Mouse (Mus musculus): Measurements from ENCODE around the gene Cntn5. TPM values are rescaled to one million over a fixed set of nuclear protein-coding genes. Genes with fewer than 3 reads are reported as not detected.
A peak's percentile ranks its signal among the peaks of the same experiment; 100 is the strongest.

The Cntn5 gene
- polyA plus RNA-seq, 1 experiment from 2014 or later: 2.3 TPM

GRCm38 (mm10) chr9:10186063-10186462 is 718.5 kb downstream of the Cntn5 start:
- Histone ChIP-seq H3K4me3 (ENCODE audit: low read depth, low read length) (no peak overlapping the region), H3K9ac (ENCODE audit: low read depth, low read length) (no peak overlapping the region), H3K27ac (replicated peaks; ENCODE audit: low read depth, low read length) (no peak overlapping the region), H3K4me1 (ENCODE audit: control insufficient read depth, insufficient read depth, low read length) (no peaks in the 10 kb centered on the region), H3K9me3 (ENCODE audit: control insufficient read depth, low read length) (no peaks in the 10 kb centered on the region), H3K27me3 (replicated peaks; ENCODE audit: control insufficient read depth, insufficient read depth, low read length) (no peaks in the 10 kb centered on the region), H3K36me3 (ENCODE audit: control insufficient read depth, insufficient read depth, low read length) (no peaks in the 10 kb centered on the region), H3K4me2 (ENCODE audit: low read depth, low read length) (no peak overlapping the region)
- DNase-seq (ENCODE audit: low spot score) (peak; percentile 30), ATAC-seq (ENCODE audit: low read depth) (no peak)

GRCm38 (mm10) chr9:10170526-10170925 is 734.0 kb downstream of the Cntn5 start:
- H3K4me1 ChIP-seq (ENCODE audit: control insufficient read depth, insufficient read depth, low read length): no peaks in the 10 kb centered on the region
- 90% methylated on average over 3 of the region's 3 CpGs for WGBS
- no peaks in the 10 kb centered on the region for H3K27me3 ChIP-seq (replicated peaks; ENCODE audit: control insufficient read depth, insufficient read depth, low read length)
- no peak for ATAC-seq (ENCODE audit: low read depth)
- no peak overlapping the region for H3K4me3 ChIP-seq (ENCODE audit: low read depth, low read length)
- no peak for DNase-seq (ENCODE audit: low spot score)
- H3K9ac ChIP-seq (ENCODE audit: low read depth, low read length): no peak overlapping the region
- H3K27ac ChIP-seq (replicated peaks; ENCODE audit: low read depth, low read length): no peak overlapping the region
- H3K4me2 ChIP-seq (ENCODE audit: low read depth, low read length): no peak overlapping the region
- H3K36me3 ChIP-seq (ENCODE audit: control insufficient read depth, insufficient read depth, low read length): no peaks in the 10 kb centered on the region
- H3K9me3 ChIP-seq (ENCODE audit: control insufficient read depth, low read length): no peaks in the 10 kb centered on the region

- Histone ChIP-seq H3K9me3 (ENCODE audit: control insufficient read depth, low read length) (no peaks in the 10 kb centered on the region), H3K27ac (replicated peaks; ENCODE audit: low read depth, low read length) (no peak overlapping the region), H3K27me3 (replicated peaks; ENCODE audit: control insufficient read depth, insufficient read depth, low read length) (no peaks in the 10 kb centered on the region), H3K4me1 (ENCODE audit: control insufficient read depth, insufficient read depth, low read length) (no peaks in the 10 kb centered on the region), H3K36me3 (ENCODE audit: control insufficient read depth, insufficient read depth, low read length) (no peaks in the 10 kb centered on the region), H3K4me3 (ENCODE audit: low read depth, low read length) (no peak overlapping the region), H3K4me2 (ENCODE audit: low read depth, low read length) (no peak overlapping the region), H3K9ac (ENCODE audit: low read depth, low read length) (no peak overlapping the region)
- WGBS: 77% methylated on average over 1 of the region's 1 CpGs
- ATAC-seq (ENCODE audit: low read depth) (no peak), DNase-seq (ENCODE audit: low spot score) (peak; percentile 16)
Observed at GRCm38 (mm10) chr9:10121350-10122057, 783.1 kb downstream of the Cntn5 start.

GRCm38 (mm10) chr9:10116581-10116980 is 788.0 kb downstream of the Cntn5 start:
- Histone ChIP-seq H3K36me3 (ENCODE audit: control insufficient read depth, insufficient read depth, low read length) (no peaks in the 10 kb centered on the region), H3K9me3 (ENCODE audit: control insufficient read depth, low read length) (no peaks in the 10 kb centered on the region), H3K4me2 (ENCODE audit: low read depth, low read length) (no peak overlapping the region), H3K27me3 (replicated peaks; ENCODE audit: control insufficient read depth, insufficient read depth, low read length) (no peaks in the 10 kb centered on the region), H3K27ac (replicated peaks; ENCODE audit: low read depth, low read length) (no peak overlapping the region), H3K4me1 (ENCODE audit: control insufficient read depth, insufficient read depth, low read length) (no peaks in the 10 kb centered on the region), H3K4me3 (ENCODE audit: low read depth, low read length) (no peak overlapping the region), H3K9ac (ENCODE audit: low read depth, low read length) (no peak overlapping the region)
- ATAC-seq (ENCODE audit: low read depth) (no peak), DNase-seq (ENCODE audit: low spot score) (no peak)
- 74% methylated on average over 1 of the region's 1 CpGs for WGBS

GRCm38 (mm10) chr9:10109156-10109555 is 795.4 kb downstream of the Cntn5 start:
- Histone ChIP-seq H3K9ac (ENCODE audit: low read depth, low read length) (no peak overlapping the region), H3K4me1 (ENCODE audit: control insufficient read depth, insufficient read depth, low read length) (no peaks in the 10 kb centered on the region), H3K4me2 (ENCODE audit: low read depth, low read length) (no peak overlapping the region), H3K9me3 (ENCODE audit: control insufficient read depth, low read length) (no peaks in the 10 kb centered on the region), H3K4me3 (ENCODE audit: low read depth, low read length) (no peak overlapping the region), H3K27ac (replicated peaks; ENCODE audit: low read depth, low read length) (no peak overlapping the region), H3K36me3 (ENCODE audit: control insufficient read depth, insufficient read depth, low read length) (no peaks in the 10 kb centered on the region), H3K27me3 (replicated peaks; ENCODE audit: control insufficient read depth, insufficient read depth, low read length) (no peaks in the 10 kb centered on the region)
- WGBS: 88% methylated on average over 1 of the region's 1 CpGs
- ATAC-seq (ENCODE audit: low read depth) (no peak), DNase-seq (ENCODE audit: low spot score) (no peak)

GRCm38 (mm10) chr9:10107861-10108260 is 796.7 kb downstream of the Cntn5 start:
- no peak for ATAC-seq (ENCODE audit: low read depth)
- Histone ChIP-seq H3K9ac (ENCODE audit: low read depth, low read length) (no peak overlapping the region), H3K27me3 (replicated peaks; ENCODE audit: control insufficient read depth, insufficient read depth, low read length) (no peaks in the 10 kb centered on the region), H3K36me3 (ENCODE audit: control insufficient read depth, insufficient read depth, low read length) (no peaks in the 10 kb centered on the region), H3K4me1 (ENCODE audit: control insufficient read depth, insufficient read depth, low read length) (no peaks in the 10 kb centered on the region), H3K4me2 (ENCODE audit: low read depth, low read length) (no peak overlapping the region), H3K4me3 (ENCODE audit: low read depth, low read length) (no peak overlapping the region), H3K9me3 (ENCODE audit: control insufficient read depth, low read length) (no peaks in the 10 kb centered on the region), H3K27ac (replicated peaks; ENCODE audit: low read depth, low read length) (no peak overlapping the region)
- DNase-seq (ENCODE audit: low spot score): no peak
- WGBS: 72% methylated on average over 4 of the region's 4 CpGs

GRCm38 (mm10) chr9:10101812-10102440 is 802.6 kb downstream of the Cntn5 start:
- WGBS: 50% methylated on average over 5 of the region's 5 CpGs
- no peaks in the 10 kb centered on the region for H3K9me3 ChIP-seq (ENCODE audit: control insufficient read depth, low read length)
- ATAC-seq (ENCODE audit: low read depth) (no peak), DNase-seq (ENCODE audit: low spot score) (peak; percentile 5)
- no peak overlapping the region for H3K27ac ChIP-seq (replicated peaks; ENCODE audit: low read depth, low read length)
- no peak overlapping the region for H3K4me2 ChIP-seq (ENCODE audit: low read depth, low read length)
- no peak overlapping the region for H3K9ac ChIP-seq (ENCODE audit: low read depth, low read length)
- H3K4me3 ChIP-seq (ENCODE audit: low read depth, low read length): no peak overlapping the region
- H3K27me3 ChIP-seq (replicated peaks; ENCODE audit: control insufficient read depth, insufficient read depth, low read length): no peaks in the 10 kb centered on the region
- no peaks in the 10 kb centered on the region for H3K36me3 ChIP-seq (ENCODE audit: control insufficient read depth, insufficient read depth, low read length)
- no peaks in the 10 kb centered on the region for H3K4me1 ChIP-seq (ENCODE audit: control insufficient read depth, insufficient read depth, low read length)

- no peaks in the 10 kb centered on the region for H3K36me3 ChIP-seq (ENCODE audit: control insufficient read depth, insufficient read depth, low read length)
- H3K27me3 ChIP-seq (replicated peaks; ENCODE audit: control insufficient read depth, insufficient read depth, low read length): no peaks in the 10 kb centered on the region
- ATAC-seq (ENCODE audit: low read depth): no peak
- H3K27ac ChIP-seq (replicated peaks; ENCODE audit: low read depth, low read length): no peak overlapping the region
- H3K9ac ChIP-seq (ENCODE audit: low read depth, low read length): no peak overlapping the region
- no peaks in the 10 kb centered on the region for H3K9me3 ChIP-seq (ENCODE audit: control insufficient read depth, low read length)
- H3K4me1 ChIP-seq (ENCODE audit: control insufficient read depth, insufficient read depth, low read length): no peaks in the 10 kb centered on the region
- H3K4me3 ChIP-seq (ENCODE audit: low read depth, low read length): no peak overlapping the region
- no peak overlapping the region for H3K4me2 ChIP-seq (ENCODE audit: low read depth, low read length)
- no peak for DNase-seq (ENCODE audit: low spot score)
Observed at GRCm38 (mm10) chr9:10076282-10076681, 828.3 kb downstream of the Cntn5 start.

GRCm38 (mm10) chr9:10073401-10073800 is 831.2 kb downstream of the Cntn5 start:
- Histone ChIP-seq H3K4me1 (ENCODE audit: control insufficient read depth, insufficient read depth, low read length) (no peaks in the 10 kb centered on the region), H3K4me3 (ENCODE audit: low read depth, low read length) (no peak overlapping the region), H3K36me3 (ENCODE audit: control insufficient read depth, insufficient read depth, low read length) (no peaks in the 10 kb centered on the region), H3K27ac (replicated peaks; ENCODE audit: low read depth, low read length) (no peak overlapping the region), H3K9ac (ENCODE audit: low read depth, low read length) (no peak overlapping the region), H3K27me3 (replicated peaks; ENCODE audit: control insufficient read depth, insufficient read depth, low read length) (no peaks in the 10 kb centered on the region), H3K4me2 (ENCODE audit: low read depth, low read length) (no peak overlapping the region), H3K9me3 (ENCODE audit: control insufficient read depth, low read length) (no peaks in the 10 kb centered on the region)
- 52% methylated on average over 4 of the region's 4 CpGs for WGBS
- ATAC-seq (ENCODE audit: low read depth) (no peak), DNase-seq (ENCODE audit: low spot score) (no peak)
